23 mouse cellular contexts compared by ENCODE assay signal in genomic region chr11:94941121-94941520, GRCm38 (mm10). TPM values are rescaled to one million over a fixed set of nuclear protein-coding genes. Genes with fewer than 3 reads are reported as not detected.
DNase-seq lines count a peak whose midpoint lies in the region; ATAC-seq and TF ChIP-seq lines count a peak whose summit lies in the region.
"Had no signal": no experiment of that assay in that cellular context is flagged by ENCODE, and none has a peak within 500 bp of the region (broad histone marks: within the 10 kb centered on the region; RNA-seq: fewer than 3 reads in every experiment).

No protein-coding gene starts in this region.

- H3K4me2 ChIP-seq in limb, embryonic 13.5 days (replicated peaks): peak overlapping the region; percentile 89
- H3K4me2 ChIP-seq: midbrain, embryonic 12.5 days had no signal

- no peak for TF ChIP-seq CTCF in gastrocnemius, adult 2 months (IDR thresholded peaks at IDR 0.05)
- TF ChIP-seq CTCF in layer of hippocampus, adult 2 months (conservative IDR thresholded peaks at IDR 0.05): peak; percentile 21

- H3K4me1 ChIP-seq in limb, embryonic 13.5 days: peaks cover 35% of the 10 kb centered on the region

- WGBS in limb, embryonic 13.5 days: 47% methylated on average over 9 of the region's 9 CpGs

- peaks cover 80% of the 10 kb centered on the region for H3K36me3 ChIP-seq in limb, embryonic 13.5 days
- H3K36me3 ChIP-seq: midbrain, embryonic 12.5 days had no signal

- H3K27me3 ChIP-seq in limb, embryonic 13.5 days: peaks cover 3% of the 10 kb centered on the region; the same call in 1 of the 2 replicates

- H3K9me3 ChIP-seq in limb, embryonic 13.5 days: no peaks in the 10 kb centered on the region
- H3K9me3 ChIP-seq: midbrain, embryonic 12.5 days had no signal

- H3K4me3 ChIP-seq in gastrocnemius, adult 2 months: peak overlapping the region; percentile 77
- H3K4me3 ChIP-seq in layer of hippocampus, adult 2 months: peak overlapping the region; percentile 31; the same call in 1 of the 2 replicates
- H3K4me3 ChIP-seq in limb, embryonic 13.5 days: 0 out of 2 replicates have a peak overlapping the region, but pooled peaks have one; percentile 5
- H3K4me3 ChIP-seq: midbrain, embryonic 12.5 days had no signal

- intact Hi-C loops in gastrocnemius, adult 2 months (cut with DNase I): loop anchor here (2.0 kb wide), 1 partner anchor 102 kb away; no protein-coding TSS in a partner anchor
- intact Hi-C loops in left cerebral cortex, postnatal 4 days (cut with DNase I): no loop called here

- DNase-seq in gastrocnemius, adult 2 months: no peak
- DNase-seq in gastrocnemius, postnatal 10 days: no peak
- peak in 1 of 2 experiments; percentile 18 for DNase-seq in layer of hippocampus, adult 2 months (ENCODE audit: low spot score in 2 of 2)
- no peak for DNase-seq in layer of hippocampus, adult 9-10 months (ENCODE audit: low spot score)
- peak; percentile 41 for DNase-seq in 416B (ENCODE audit: low read depth)
- no peak for DNase-seq in embryo, embryonic 9.5 days (ENCODE audit: extremely low spot score)
- no peak for DNase-seq in left cerebral cortex, postnatal 4 days
- DNase-seq: adrenal gland, postnatal 10 days; B cell, adult 2 months; cerebellum, adult 9-10 months; embryo, embryonic 11 days; heart, adult 11 months; kidney, adult 9 months; lung, postnatal 14 days; right cerebral cortex, postnatal 25 days; thymus, postnatal 36 days had no signal

- no peak for ATAC-seq in limb, embryonic 13.5 days (ENCODE audit: low FRiP score, low read depth)

- H3K9ac ChIP-seq in limb, embryonic 13.5 days: peak overlapping the region; percentile 27; the same call in 1 of the 2 replicates
- H3K9ac ChIP-seq: midbrain, embryonic 12.5 days had no signal

- peak overlapping the region; percentile 77 for H3K27ac ChIP-seq in gastrocnemius, adult 2 months
- peak overlapping the region; percentile 57; the same call in 1 of the 2 replicates for H3K27ac ChIP-seq in layer of hippocampus, adult 2 months
- peak overlapping the region; percentile 45; the same call in 1 of the 2 replicates for H3K27ac ChIP-seq in limb, embryonic 13.5 days
- H3K27ac ChIP-seq: midbrain, embryonic 12.5 days had no signal

RNA-seq across cellular contexts. Expression of gene Col1a1, which starts 5.1 kb away (rescaled TPM):
- total RNA-seq in gastrocnemius, adult 2 months (2021): 100 to 1,000 TPM; 154 to 483 TPM
- 1,000 to 10,000 TPM; 5,070 to 7,999 TPM for total RNA-seq in gastrocnemius, postnatal 10 days (2021)
- total RNA-seq in layer of hippocampus, adult 2 months (2021): 10 to 100 TPM in 1 of 2 experiments, 1 to 10 TPM in 1; 9.6 to 14.0 TPM
- polyA plus RNA-seq in limb, embryonic 13.5 days (2015; fragmentation: Nextera tagmentation; extraction: Ambion mirVana): 1,007 and 1,170 TPM in 2 replicates
- total RNA-seq in left cerebral cortex, postnatal 4 days (2021): 10 to 100 TPM; 62.8 to 70.4 TPM

RNA-seq across cellular contexts. Expression of gene Hils1, which starts 26.3 kb away (rescaled TPM):
- not detected for total RNA-seq in gastrocnemius, adult 2 months (2021)
- total RNA-seq in gastrocnemius, postnatal 10 days (2021): not detected
- total RNA-seq in layer of hippocampus, adult 2 months (2021): not detected
- polyA plus RNA-seq in limb, embryonic 13.5 days (2015; fragmentation: Nextera tagmentation; extraction: Ambion mirVana): not detected in 2 replicates
- total RNA-seq in left cerebral cortex, postnatal 4 days (2021): under 1 TPM in 1 of 2 experiments, not detected in 1; 0.46 TPM
- total RNA-seq: adrenal gland, postnatal 10 days; ES-E14; layer of hippocampus, postnatal 14 days had no signal
- polyA plus RNA-seq: forebrain, embryonic 11.5 days; hindbrain, embryonic 11.5 days; limb, embryonic 11.5 days; midbrain, embryonic 12.5 days had no signal

RNA-seq across cellular contexts. Expression of gene Sgca, which starts 35.0 kb away (rescaled TPM):
- total RNA-seq in gastrocnemius, adult 2 months (2021): 100 to 1,000 TPM; 252 to 278 TPM
- total RNA-seq in gastrocnemius, postnatal 10 days (2021): 100 to 1,000 TPM; 185 to 194 TPM
- total RNA-seq in layer of hippocampus, adult 2 months (2021): under 1 TPM in 1 of 2 experiments, not detected in 1; 0.44 TPM
- polyA plus RNA-seq in limb, embryonic 13.5 days (2015; fragmentation: Nextera tagmentation; extraction: Ambion mirVana): 6.1 and 7.1 TPM in 2 replicates
- total RNA-seq in left cerebral cortex, postnatal 4 days (2021): not detected
- total RNA-seq: ES-E14 had no signal
- polyA plus RNA-seq: forebrain, embryonic 11.5 days; midbrain, embryonic 12.5 days had no signal

RNA-seq across cellular contexts. Expression of gene Ppp1r9b, which starts 49.7 kb away (rescaled TPM):
- total RNA-seq in gastrocnemius, adult 2 months (2021): 10 to 100 TPM; 18.3 to 25.7 TPM
- 10 to 100 TPM; 46.8 to 54.9 TPM for total RNA-seq in gastrocnemius, postnatal 10 days (2021)
- 100 to 1,000 TPM; 967 to 974 TPM for total RNA-seq in layer of hippocampus, adult 2 months (2021)
- 11.4 and 11.8 TPM in 2 replicates for polyA plus RNA-seq in limb, embryonic 13.5 days (2015; fragmentation: Nextera tagmentation; extraction: Ambion mirVana)
- total RNA-seq in left cerebral cortex, postnatal 4 days (2021): 100 to 1,000 TPM; 273 to 276 TPM

Comparison
In these comparisons a context has a peak if more than half of its experiments do, and no peak if none do; other contexts are left out.
1. RNA of gene Col1a1, which starts 5.1 kb away (total RNA-seq): 5,070 to 7,999 TPM in gastrocnemius, postnatal 10 days; 154 to 483 TPM in gastrocnemius, adult 2 months, 62.8 to 70.4 TPM in left cerebral cortex, postnatal 4 days and 9.6 to 14.0 TPM in layer of hippocampus, adult 2 months; every median in the first group is over 10 times any median in the second.
2. H3K4me3 ChIP-seq: peak in every context shown above with its lines; median percentile 77 in gastrocnemius, adult 2 months; 31 in layer of hippocampus, adult 2 months; 5 in limb, embryonic 13.5 days.
3. RNA of gene Sgca, which starts 35.0 kb away (total RNA-seq): 252 to 278 TPM in gastrocnemius, adult 2 months and 185 to 194 TPM in gastrocnemius, postnatal 10 days; 0.44 TPM in layer of hippocampus, adult 2 months and not detected in left cerebral cortex, postnatal 4 days; every median in the first group is over 100 times any median in the second.
4. Peak in every context shown above with its lines, with median percentiles within 50 percentile points of each other: H3K27ac ChIP-seq.